Mouse (Mus musculus) intestine, embryonic 15.5 days (tissue): ENCODE results near the gene March8. TPM values are rescaled to one million over a fixed set of nuclear protein-coding genes. Genes with fewer than 3 reads are reported as not detected.

Experiments used
- ATAC-seq: fragments of 200-750 bp; cut with Nextera tagmentation; 2 replicates; pipeline ENCODE4 v1.8.0; 2017; ENCODE audit warnings: moderate TSS enrichment, moderate library complexity
- H3K27ac ChIP-seq: fragments of 300-500 bp; sonication (generic); 2 replicates; pipeline ENCODE4 v1.5.1; 2015; ENCODE audit warnings: mild to moderate bottlenecking, inconsistent platforms
- H3K27me3 ChIP-seq: fragments of 300-500 bp; sonication (generic); replicated peaks from 2 replicates; pipeline ENCODE4 v1.6.1; 2015; ENCODE audit warnings: inconsistent platforms
- H3K36me3 ChIP-seq: fragments of 300-500 bp; sonication (generic); 2 replicates; pipeline ENCODE4 v1.6.1; 2015; ENCODE audit warnings: inconsistent platforms
- H3K4me1 ChIP-seq: fragments of 300-500 bp; sonication (generic); replicated peaks from 2 replicates; pipeline ENCODE4 v1.6.1; 2015; ENCODE audit warnings: inconsistent platforms
- H3K4me2 ChIP-seq: fragments of 300-500 bp; sonication (generic); replicated peaks from 2 replicates; pipeline ENCODE4 v1.6.1; 2015; ENCODE audit warnings: mild to moderate bottlenecking, inconsistent platforms
- H3K4me3 ChIP-seq: fragments of 300-500 bp; sonication (generic); replicated peaks from 2 replicates; pipeline ENCODE4 v1.5.1; 2015; ENCODE audit warnings: inconsistent platforms
- H3K9ac ChIP-seq: fragments of 300-500 bp; sonication (generic); 2 replicates; pipeline ENCODE4 v1.6.1; 2015; ENCODE audit warnings: inconsistent platforms
- H3K9me3 ChIP-seq: fragments of 300-500 bp; sonication (generic); 2 replicates; pipeline ENCODE4 v1.6.1; 2016; ENCODE audit warnings: inconsistent platforms
- WGBS: fragments of 180-500 bp; shearing (Covaris S2); methylation state at CpG from one replicate; pipeline ENCODE4 v1.1.7; 2015; 5-methylcytosine and 5-hydroxymethylcytosine counted together
- polyA plus RNA-seq: library from polyadenylated mRNA; unstranded; fragments of >200 nt; fragmentation: Nextera tagmentation; extraction: Ambion mirVana; gene quantifications from 2 replicates; pipeline ENCODE4 v1.2.1, GENCODE M21; 2015

March8 gene
- polyA plus RNA-seq, 1 experiment from 2014 or later: 31.3 TPM

DNA sequence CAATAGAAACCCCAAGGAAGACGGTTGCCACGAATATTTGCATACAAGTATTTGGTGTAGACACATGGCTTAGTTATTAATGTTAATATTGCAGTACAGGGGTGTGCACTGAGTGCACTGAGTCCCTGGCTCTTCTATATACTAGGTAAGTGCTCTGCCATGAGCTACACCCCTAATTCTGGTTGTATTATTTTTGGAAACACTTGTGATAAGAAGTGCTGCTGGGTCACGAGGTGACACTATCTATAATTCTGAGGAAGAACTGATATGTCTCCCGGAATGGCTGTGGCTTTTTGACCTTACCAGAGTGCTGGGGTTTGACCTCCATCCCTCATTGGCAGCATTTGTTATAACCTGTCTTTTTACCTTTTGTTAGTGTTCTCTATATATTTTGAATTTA is 103.0 kb downstream of the March8 start:
- no peak for ATAC-seq
- Histone ChIP-seq H3K36me3 (no peaks in the 10 kb centered on the region), H3K4me1 (no peaks in the 10 kb centered on the region), H3K9me3 (no peaks in the 10 kb centered on the region), H3K27me3 (no peaks in the 10 kb centered on the region), H3K9ac (no peak overlapping the region), H3K27ac (no peak overlapping the region), H3K4me3 (no peak overlapping the region), H3K4me2 (no peak overlapping the region)
- WGBS: 70% methylated on average over 4 of the region's 4 CpGs

DNA sequence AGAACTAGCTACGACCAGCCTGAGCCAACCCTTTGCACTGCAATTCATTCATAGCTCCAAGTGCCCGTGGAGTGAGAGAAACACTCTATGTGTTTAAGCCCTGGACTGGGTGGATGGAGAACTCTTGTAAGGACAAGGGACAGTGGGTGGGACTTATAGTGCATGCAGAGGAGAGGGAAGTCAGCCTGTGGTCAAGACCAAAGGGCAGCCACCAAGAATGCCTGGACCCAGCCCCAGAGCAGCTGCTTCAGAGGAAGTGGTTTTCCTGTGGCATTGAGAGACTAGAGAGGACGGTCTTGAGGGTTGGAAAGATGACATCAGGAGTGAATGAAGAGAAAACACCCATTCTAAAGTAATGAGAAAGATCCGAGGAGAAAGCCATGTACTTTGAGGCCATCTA is 118.0 kb downstream of the March8 start:
- ATAC-seq: no peak
- Histone ChIP-seq H3K4me1 (peaks cover 4% of the 10 kb centered on the region), H3K9me3 (no peaks in the 10 kb centered on the region), H3K4me2 (no peak overlapping the region), H3K27ac (no peak overlapping the region), H3K27me3 (peaks cover 15% of the 10 kb centered on the region), H3K36me3 (no peaks in the 10 kb centered on the region), H3K9ac (no peak overlapping the region), H3K4me3 (no peak overlapping the region)
- WGBS: 78% methylated on average over 4 of the region's 4 CpGs

DNA sequence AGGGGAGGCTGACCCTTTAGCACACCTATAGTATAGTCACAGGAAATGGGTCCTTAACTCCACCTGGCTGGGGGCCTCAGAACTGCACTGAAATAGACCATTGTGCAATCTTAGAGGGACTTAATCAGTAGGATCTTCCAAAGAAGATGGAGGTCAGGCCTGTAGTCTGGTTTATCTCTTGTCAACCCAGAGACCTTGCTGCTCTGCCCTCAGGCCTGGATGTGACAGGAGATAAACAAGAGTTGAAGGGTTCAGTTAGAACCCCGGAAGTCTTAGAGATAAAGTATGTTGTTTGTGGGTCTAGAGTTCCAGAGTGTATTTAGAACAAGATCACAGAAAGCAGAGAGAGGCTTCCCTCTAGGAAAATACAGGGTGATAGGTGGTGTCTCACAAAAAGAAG is 118.7 kb downstream of the March8 start:
- 41% methylated on average over 1 of the region's 1 CpGs for WGBS

DNA sequence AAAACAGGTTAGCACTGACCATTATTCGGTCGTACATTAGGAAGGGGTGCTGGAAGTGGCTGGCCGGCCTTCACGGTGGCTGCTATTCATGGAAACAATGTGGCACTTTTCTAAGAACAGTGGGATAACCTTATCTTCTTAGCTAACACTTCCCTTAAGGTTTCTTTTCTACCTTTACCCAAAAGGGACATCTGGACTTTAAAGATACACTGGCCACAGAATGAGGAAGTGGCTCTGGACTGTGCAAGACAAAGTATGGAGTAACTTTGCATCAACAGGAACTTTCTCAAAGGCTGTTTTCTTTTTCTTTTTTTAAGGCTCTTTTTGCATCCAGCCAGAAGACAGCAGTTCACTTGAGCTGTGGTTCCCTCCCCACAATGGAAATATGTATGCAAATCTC is 120.9 kb downstream of the March8 start:
- WGBS: 79% methylated on average over 4 of the region's 4 CpGs
- no peak for ATAC-seq
- Histone ChIP-seq H3K27me3 (peaks cover 27% of the 10 kb centered on the region), H3K4me2 (no peak overlapping the region), H3K4me3 (no peak overlapping the region), H3K27ac (no peak overlapping the region), H3K36me3 (no peaks in the 10 kb centered on the region), H3K4me1 (peaks cover 8% of the 10 kb centered on the region), H3K9ac (no peak overlapping the region), H3K9me3 (no peaks in the 10 kb centered on the region)

More for the DNA sequence above, 118.7 kb downstream of the March8 start:
- H3K4me3 ChIP-seq: no peak overlapping the region
- H3K4me2 ChIP-seq: no peak overlapping the region
- no peak overlapping the region for H3K27ac ChIP-seq
- H3K9me3 ChIP-seq: no peaks in the 10 kb centered on the region
- H3K27me3 ChIP-seq: peaks cover 22% of the 10 kb centered on the region
- ATAC-seq: no peak
- peaks cover 8% of the 10 kb centered on the region for H3K4me1 ChIP-seq
- no peak overlapping the region for H3K9ac ChIP-seq
- no peaks in the 10 kb centered on the region for H3K36me3 ChIP-seq

Other genes with a start within 250 kb of the March8 start
- gene Tmcc1, start 144.5 kb upstream of the March8 start, polyA plus RNA-seq: 10.0 and 12.4 TPM in 2 replicates
- gene Washc2, start 130.0 kb upstream of the March8 start, polyA plus RNA-seq: 48.7 and 53.7 TPM in 2 replicates
- gene Zfand4, start 73.8 kb upstream of the March8 start, polyA plus RNA-seq: 3.8 and 4.7 TPM in 2 replicates
- 1.4 and 4.0 TPM in 2 replicates for gene Alox5, start 123.2 kb downstream of the March8 start, polyA plus RNA-seq
- not detected in 2 replicates for gene Olfr211, start 151.1 kb downstream of the March8 start, polyA plus RNA-seq
- gene Olfr212, start 168.5 kb downstream of the March8 start, polyA plus RNA-seq: not detected in 2 replicates
- gene Olfr213, start 200.4 kb downstream of the March8 start, polyA plus RNA-seq: not detected in 2 replicates
- 0.40 and 0.65 TPM in 2 replicates for gene Gm5580, start 213.1 kb downstream of the March8 start, polyA plus RNA-seq
- gene Olfr214, start 216.2 kb downstream of the March8 start, polyA plus RNA-seq: not detected in 2 replicates
- gene Olfr215, start 246.2 kb downstream of the March8 start, polyA plus RNA-seq: not detected in 2 replicates